Mouse (Mus musculus) ovary, postnatal 36 days (tissue): Measurements from ENCODE around the gene Tmem104.

ENCODE experiments used
- DNase-seq: peaks from one replicate; pipeline ENCODE4 v3.0.0; 2022; ENCODE audit warnings: low spot score, mixed read lengths

The Tmem104 gene

DNA sequence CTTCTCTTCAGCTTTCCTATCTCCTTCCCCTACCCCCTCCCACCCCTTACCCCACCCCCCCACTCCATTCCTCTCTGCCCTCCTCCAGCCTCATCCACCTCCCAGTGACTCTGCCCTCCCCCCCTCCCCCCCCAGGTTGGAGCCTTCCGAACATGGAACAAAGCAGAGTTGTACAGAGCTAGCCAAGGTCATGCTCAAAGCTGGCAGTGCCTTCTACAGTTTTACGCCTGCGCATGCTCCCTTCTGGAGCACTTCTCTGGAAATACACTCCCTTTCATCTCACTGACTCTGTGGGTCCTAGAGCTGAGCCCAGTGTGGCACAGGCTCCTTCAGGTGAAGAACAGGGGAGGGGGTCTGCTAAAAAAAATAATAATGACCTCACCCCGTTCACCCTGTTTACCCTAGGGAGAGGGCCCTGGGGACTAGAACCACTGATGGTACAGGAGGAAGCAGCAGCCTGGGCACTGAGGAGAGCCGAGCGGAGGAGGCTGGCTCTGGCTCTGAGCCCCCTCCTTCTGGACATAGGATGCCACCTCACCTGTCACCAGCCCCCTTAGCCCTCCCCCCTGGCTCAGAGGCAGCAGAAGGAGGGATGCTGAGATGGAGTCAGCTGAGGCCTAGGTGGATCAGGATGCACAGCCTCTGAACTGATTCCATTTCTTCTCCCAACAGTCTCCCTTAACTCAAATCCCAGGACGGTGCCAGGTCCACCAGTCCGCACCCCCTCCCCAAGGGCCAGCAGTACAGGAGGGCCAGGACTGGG, 95.6 kb downstream of the Tmem104 start:
- DNase-seq = peak; percentile 42

- DNase-seq = no peak
Measured at GRCm38 (mm10) chr11:115283486-115283765, 96.1 kb downstream of the Tmem104 start.

DNA sequence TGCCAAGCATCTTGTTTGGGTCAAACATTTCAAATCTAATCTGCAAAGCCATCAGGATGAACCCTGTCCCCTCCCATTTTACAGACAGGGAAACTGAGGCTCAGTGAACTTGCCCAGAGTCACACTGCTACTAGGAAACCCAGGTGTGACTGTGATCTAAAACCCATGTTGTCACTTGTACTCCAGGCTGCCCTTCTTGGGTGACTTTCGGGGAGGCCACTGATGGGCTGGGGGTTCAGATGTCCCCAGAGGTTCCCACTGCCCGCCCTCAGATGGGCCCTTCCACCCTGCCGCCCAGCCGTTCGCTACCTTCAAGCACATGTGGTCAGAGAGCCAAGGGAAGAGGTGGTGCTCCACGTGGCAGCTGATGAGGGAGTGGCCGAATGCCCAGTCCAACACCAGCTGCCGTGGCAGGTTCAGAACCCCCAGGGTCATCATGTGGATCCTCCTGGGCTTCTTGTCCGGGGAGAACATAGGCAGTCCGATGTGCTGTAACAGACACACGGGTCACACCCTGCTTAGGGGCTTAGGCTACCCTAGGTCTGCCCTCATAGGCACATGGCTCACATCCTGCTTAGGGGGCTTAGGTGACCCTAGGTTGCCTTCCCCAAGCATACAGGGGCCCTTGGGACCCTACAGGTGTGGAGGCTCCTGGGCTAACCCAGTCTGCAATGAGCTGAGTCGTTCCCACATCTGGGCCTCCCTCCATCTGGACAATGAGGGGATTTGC, 96.8 kb downstream of the Tmem104 start:
- peak; percentile 4 for DNase-seq

- DNase-seq = peak; percentile 2
Measured at GRCm38 (mm10) chr11:115285282-115285681, 98.0 kb downstream of the Tmem104 start.

DNA sequence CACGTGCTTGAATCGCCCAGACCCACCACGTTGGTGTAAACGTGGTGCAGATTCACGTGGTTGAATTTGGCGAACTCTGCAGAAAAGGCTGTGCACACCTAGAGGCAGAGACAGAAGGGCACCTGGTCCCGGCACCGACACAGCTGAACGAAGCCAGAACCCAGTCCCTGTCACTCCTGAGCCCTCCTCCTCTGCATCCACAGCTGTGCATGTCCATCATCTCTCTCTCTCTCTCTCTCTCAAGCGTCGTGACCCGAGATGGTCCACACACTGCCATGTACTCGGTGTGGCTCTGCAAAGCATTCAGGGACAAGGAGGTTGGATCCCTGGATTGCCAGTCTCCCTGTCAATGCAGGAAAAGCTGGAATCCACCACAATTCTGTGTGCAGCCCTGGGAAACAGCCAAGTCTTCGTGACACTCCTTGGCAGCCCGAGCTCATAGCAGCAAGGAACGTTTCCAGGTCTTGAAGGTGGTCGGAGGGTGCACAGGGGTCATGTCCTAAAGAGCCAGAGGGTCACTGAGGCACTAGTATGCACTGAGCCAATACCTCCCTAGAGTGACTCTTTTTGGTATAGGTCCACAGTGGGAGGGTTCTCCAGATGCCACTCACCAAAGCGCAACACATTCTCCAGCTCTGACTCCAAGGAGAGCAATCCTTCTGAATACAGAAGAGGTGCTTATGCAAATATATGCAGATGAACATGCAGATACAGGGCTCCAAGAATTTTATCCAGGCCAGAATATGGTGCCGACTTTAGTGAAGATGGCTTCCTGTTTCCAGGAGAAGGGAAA, 99.1 kb downstream of the Tmem104 start:
- peak; percentile 2 for DNase-seq

GRCm38 (mm10) chr11:115287386-115287785, 100.1 kb downstream of the Tmem104 start:
- peak; percentile 3 for DNase-seq

GRCm38 (mm10) chr11:115288305-115288704, 101.0 kb downstream of the Tmem104 start:
- DNase-seq = no peak

DNA sequence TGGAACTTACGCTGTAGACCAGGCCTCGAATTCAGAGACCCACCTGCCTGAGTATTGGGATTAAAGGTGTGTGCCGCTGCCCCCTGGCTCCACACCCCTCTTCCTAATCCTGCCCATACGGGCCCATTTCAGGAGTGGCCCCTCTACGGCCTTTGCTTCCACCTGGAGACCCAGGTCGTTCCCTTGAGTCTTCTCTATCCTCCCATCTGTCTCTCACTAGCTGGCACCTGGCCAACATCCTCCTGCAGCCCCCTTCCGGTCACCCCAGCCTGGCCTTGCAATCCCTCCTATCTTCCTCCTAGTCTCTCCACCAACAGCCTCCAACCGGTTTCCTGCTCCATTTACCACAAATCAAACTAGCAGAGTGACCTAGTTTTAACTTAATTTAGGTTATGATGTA, 102.6 kb downstream of the Tmem104 start:
- no peak for DNase-seq

GRCm38 (mm10) chr11:115290314-115290713, 103.0 kb downstream of the Tmem104 start:
- no peak for DNase-seq

DNA sequence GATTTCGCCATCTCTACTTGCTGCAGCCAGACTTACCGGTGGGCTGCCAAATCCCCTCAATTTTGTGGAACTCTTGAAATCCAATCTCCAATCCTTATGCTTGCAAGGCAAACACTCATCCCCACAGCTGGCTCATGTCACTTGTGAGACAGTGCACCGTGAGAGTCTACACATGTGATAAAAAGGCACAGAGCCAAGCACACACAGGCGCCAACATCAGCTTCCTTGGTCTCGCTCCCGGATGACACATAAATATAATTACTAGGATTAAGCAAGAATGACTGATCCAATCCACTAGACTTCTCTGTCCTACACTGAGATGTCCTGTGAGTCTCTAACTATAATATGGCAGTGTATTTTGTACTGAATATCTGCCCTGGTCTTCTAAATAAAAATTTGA, 103.6 kb downstream of the Tmem104 start:
- DNase-seq = peak; percentile 62

DNA sequence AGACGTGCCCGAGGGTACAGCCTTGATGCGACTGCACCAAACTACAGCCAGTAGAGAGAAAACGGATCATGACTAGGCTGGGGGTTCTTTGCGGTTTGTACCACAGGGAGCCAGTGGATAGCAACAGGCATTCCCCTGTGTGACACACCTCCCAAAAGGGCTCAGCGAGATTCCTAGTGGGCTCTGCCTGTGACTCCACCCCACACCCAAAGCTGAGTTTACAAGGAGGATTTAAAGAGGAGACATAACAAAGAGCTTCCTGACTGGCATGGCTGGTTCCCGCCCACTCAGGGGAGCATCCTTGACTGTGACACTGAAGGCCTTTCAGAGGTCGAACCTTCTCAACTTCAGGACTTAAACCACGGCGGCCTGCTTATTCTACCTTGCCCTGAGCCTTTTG, 104.2 kb downstream of the Tmem104 start:
- DNase-seq = peak; percentile 42

DNA sequence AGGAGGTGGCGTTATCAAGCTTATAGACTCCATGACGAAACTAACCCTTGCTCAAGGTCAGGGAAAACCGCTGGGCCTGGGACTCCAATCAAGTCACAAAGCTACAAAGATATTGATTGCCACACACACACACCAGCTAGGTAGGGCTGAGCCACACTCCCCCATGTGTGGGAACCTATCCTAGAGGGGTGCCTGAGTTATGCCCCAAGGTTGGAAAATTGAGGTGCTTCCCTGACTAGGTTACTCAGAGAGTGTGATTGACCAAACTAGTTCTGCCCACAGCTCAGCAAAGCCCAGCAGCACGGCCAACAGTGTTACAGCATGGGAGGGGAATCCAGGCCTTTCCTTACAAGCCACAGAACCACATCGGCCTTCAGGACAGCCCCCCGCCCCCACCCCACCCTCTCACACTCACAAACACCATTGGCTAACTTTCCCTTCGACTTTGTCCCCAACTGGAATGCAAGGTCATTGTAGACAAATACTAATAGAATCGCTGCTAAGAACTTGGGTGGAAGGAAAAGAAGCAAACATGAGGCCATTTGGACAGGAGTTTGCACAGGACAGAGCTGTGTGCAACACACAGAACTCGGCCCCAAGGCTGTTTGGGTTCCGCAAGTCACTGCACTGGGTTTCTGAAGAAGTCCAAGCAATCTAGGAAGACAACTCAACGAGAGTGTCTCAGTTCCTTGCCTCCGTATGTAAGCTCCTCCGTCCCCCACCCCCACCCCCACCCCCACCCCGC, 105.5 kb downstream of the Tmem104 start:
- no peak for DNase-seq

- DNase-seq = no peak
Measured at GRCm38 (mm10) chr11:115295939-115296338, 108.7 kb downstream of the Tmem104 start.
